Mouse (Mus musculus) frontal cortex, postnatal 14 days (tissue): Measurements from ENCODE around the gene Naa16.
A peak's percentile ranks its signal among the peaks of the same experiment; 100 is the strongest.

ENCODE experiments used
- DNase-seq, 2 experiments: peaks; one replicate each; pipeline ENCODE4 v3.0.0; 2022; ENCODE audit warnings: low spot score in 2 of 2

The Naa16 gene

GRCm38 (mm10) chr14:79330944-79331561 is 59.5 kb downstream of the Naa16 start:
- no peak for DNase-seq

- DNase-seq, result no peak
Measured at GRCm38 (mm10) chr14:79327033-79327432, 63.5 kb downstream of the Naa16 start.

- DNase-seq, result no peak
Measured at GRCm38 (mm10) chr14:79324112-79324840, 66.3 kb downstream of the Naa16 start.

GRCm38 (mm10) chr14:79321881-79322280 is 68.7 kb downstream of the Naa16 start:
- DNase-seq, result no peak

GRCm38 (mm10) chr14:79321152-79321551 is 69.4 kb downstream of the Naa16 start:
- no peak for DNase-seq

GRCm38 (mm10) chr14:79317602-79318001 is 73.0 kb downstream of the Naa16 start:
- no peak for DNase-seq

- no peak for DNase-seq
Measured at GRCm38 (mm10) chr14:79315877-79316276, 74.7 kb downstream of the Naa16 start.

- no peak for DNase-seq
Measured at GRCm38 (mm10) chr14:79314245-79315010, 76.2 kb downstream of the Naa16 start.

- DNase-seq, result no peak
Measured at GRCm38 (mm10) chr14:79313439-79314175, 77.0 kb downstream of the Naa16 start.

GRCm38 (mm10) chr14:79312719-79313118 is 77.9 kb downstream of the Naa16 start:
- DNase-seq, result no peak

GRCm38 (mm10) chr14:79311918-79312454 is 78.6 kb downstream of the Naa16 start:
- no peak for DNase-seq

- no peak for DNase-seq
Measured at GRCm38 (mm10) chr14:79309115-79309514, 81.5 kb downstream of the Naa16 start.

GRCm38 (mm10) chr14:79308364-79308763 is 82.2 kb downstream of the Naa16 start:
- DNase-seq, result no peak

GRCm38 (mm10) chr14:79307908-79308307 is 82.7 kb downstream of the Naa16 start:
- DNase-seq, result no peak

GRCm38 (mm10) chr14:79307138-79307537 is 83.4 kb downstream of the Naa16 start:
- no peak for DNase-seq

- no peak for DNase-seq
Measured at GRCm38 (mm10) chr14:79304873-79305464, 85.6 kb downstream of the Naa16 start.

GRCm38 (mm10) chr14:79303150-79303549 is 87.4 kb downstream of the Naa16 start:
- DNase-seq, result no peak

GRCm38 (mm10) chr14:79301466-79301875 is 89.1 kb downstream of the Naa16 start, which contains the start of gene Rgcc:
Gene Rgcc (minus strand): TSS chr14:79301645.
- peak; percentile 89 to 94 for DNase-seq

GRCm38 (mm10) chr14:79300641-79301350 is 89.8 kb downstream of the Naa16 start:
- DNase-seq, result peak in 1 of 2 experiments; percentile 42

- DNase-seq, result no peak
Measured at GRCm38 (mm10) chr14:79299796-79300195, 90.8 kb downstream of the Naa16 start.
